Mouse (Mus musculus) liver, embryonic 14.5 days (tissue): ENCODE data around the gene Megf6.

Experiments used
- CTCF ChIP-seq: IDR thresholded peaks from 2 replicates; pipeline ENCODE4 v1.5.1; 2016; ENCODE audit warnings: antibody characterized with exemption, low read depth, control low read depth
- EP300 ChIP-seq: IDR thresholded peaks from 2 replicates; pipeline ENCODE4 v1.6.1; 2016; ENCODE audit warnings: antibody characterized with exemption, low read depth

DNA sequence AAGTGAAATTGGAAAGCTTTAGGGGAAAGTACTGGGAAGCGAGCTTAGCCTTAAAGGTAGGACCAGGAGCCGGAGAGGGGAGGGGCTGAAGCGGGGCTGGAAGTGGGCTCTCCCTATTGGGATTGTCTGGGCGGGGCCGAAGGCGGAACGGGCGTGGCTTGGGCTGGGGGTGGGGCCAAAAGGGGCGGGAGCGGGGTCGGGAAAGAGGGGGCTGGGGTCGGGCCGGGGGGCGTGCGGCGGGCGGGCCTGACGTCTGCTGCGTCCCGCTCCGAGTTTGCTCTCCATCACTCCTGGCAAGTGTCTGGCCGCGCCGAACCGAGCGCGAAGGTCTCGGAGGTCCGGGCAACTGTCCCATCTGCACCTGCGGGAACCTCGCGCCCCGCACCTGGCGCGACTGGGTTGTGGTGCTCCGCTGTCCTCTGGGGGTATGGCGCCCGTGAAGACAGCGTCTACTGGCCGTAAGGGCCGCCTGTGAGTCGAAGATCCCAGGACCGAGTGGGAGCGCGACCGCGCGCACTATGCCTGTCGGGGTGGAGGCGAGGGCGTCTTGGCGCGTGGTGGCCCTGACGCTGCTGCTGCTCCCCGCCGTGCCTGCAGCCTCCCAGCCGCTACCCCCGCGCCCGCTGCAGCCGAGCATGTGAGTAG lies at the start of gene Megf6:
- TF ChIP-seq CTCF (no peak), EP300 (no peak)
